Mouse (Mus musculus) ES-Bruce4 (cell line): ENCODE measurements around the gene Vmn1r130.
"Not testable (repeated sequence)": the region's sequence is repeated elsewhere in the genome, so short reads cannot be mapped to it uniquely, and the experiment has no call there.

ENCODE experiments used
- CTCF ChIP-seq: IDR thresholded peaks from one replicate; pipeline ENCODE4 v1.8.1; 2011; ENCODE audit warnings: low read depth, low read length
- POLR2A ChIP-seq: IDR thresholded peaks from one replicate; pipeline ENCODE4 v1.8.1; 2011; ENCODE audit warnings: low read length; ENCODE audit not compliant: insufficient read depth

DNA sequence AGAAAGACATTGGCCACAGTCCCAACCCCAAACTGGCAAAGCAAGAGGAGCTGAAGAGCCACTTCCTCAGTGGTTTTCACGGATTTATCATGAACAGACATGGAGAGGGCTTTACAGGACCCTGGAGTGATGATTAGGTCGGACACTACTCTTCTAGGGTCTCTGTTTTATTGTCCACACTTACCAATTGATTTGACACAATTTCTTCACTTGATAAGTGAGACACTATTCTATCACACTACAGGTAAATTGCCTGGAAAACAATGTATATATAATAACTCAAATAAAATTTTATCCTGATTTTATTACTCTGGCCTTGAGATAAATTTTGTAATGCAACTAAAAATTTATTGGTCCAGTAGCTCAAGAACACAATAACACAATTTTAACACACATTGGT lies 34.4 kb downstream of the Vmn1r130 start, which contains the start of gene Vmn1r131:
- TF ChIP-seq POLR2A, CTCF: not testable (repeated sequence)
